Mouse (Mus musculus) hindbrain, embryonic 10.5 days (tissue): Measurements from ENCODE around the gene Tff1. TPM values are rescaled to one million over a fixed set of nuclear protein-coding genes. Genes with fewer than 3 reads are reported as not detected.

Experiments
- DNase-seq: peaks from one replicate; pipeline ENCODE4 v3.0.0-alpha.2; 2017; ENCODE audit warnings: low spot score
- H3K27ac ChIP-seq: fragments of 300-500 bp; sonication (generic); 2 replicates; pipeline ENCODE4 v1.5.1; 2016; ENCODE audit warnings: mild to moderate bottlenecking, moderate library complexity
- H3K27me3 ChIP-seq: fragments of 300-500 bp; sonication (generic); 2 replicates; pipeline ENCODE4 v1.6.1; 2016; ENCODE audit warnings: mild to moderate bottlenecking; ENCODE audit not compliant: poor library complexity, insufficient read depth, severe bottlenecking
- H3K36me3 ChIP-seq: fragments of 300-500 bp; sonication (generic); 2 replicates; pipeline ENCODE4 v1.6.1; 2016; ENCODE audit warnings: mild to moderate bottlenecking, moderate library complexity
- H3K4me1 ChIP-seq: fragments of 300-500 bp; sonication (generic); replicated peaks from 2 replicates; pipeline ENCODE4 v1.6.1; 2016; ENCODE audit warnings: mild to moderate bottlenecking
- H3K4me3 ChIP-seq: fragments of 300-500 bp; sonication (generic); 2 replicates; pipeline ENCODE4 v1.5.1; 2016; ENCODE audit warnings: mild to moderate bottlenecking, moderate library complexity
- H3K9me3 ChIP-seq: fragments of 300-500 bp; sonication (generic); 2 replicates; pipeline ENCODE4 v1.6.1; 2016; ENCODE audit warnings: mild to moderate bottlenecking, moderate library complexity
- WGBS: fragments of 180-500 bp; shearing (Covaris S2); methylation state at CpG from one replicate; pipeline ENCODE4 v1.1.7; 2016; 5-methylcytosine and 5-hydroxymethylcytosine counted together
- polyA plus RNA-seq: library from polyadenylated mRNA; unstranded; fragments of >200 nt; fragmentation: Nextera tagmentation; extraction: Ambion mirVana; gene quantifications from 2 replicates; pipeline ENCODE4 v1.2.1, GENCODE M21; 2016

Gene Tff1
- polyA plus RNA-seq, 1 experiment from 2014 or later = not detected

GRCm38 (mm10) chr17:31145998-31146397, 19.1 kb downstream of the Tff1 start:
- H3K4me3 ChIP-seq = no peak overlapping the region
- H3K4me1 ChIP-seq = no peaks in the 10 kb centered on the region
- H3K9me3 ChIP-seq = 0 out of 2 replicates have a peak, but pooled peaks cover 13% of the 10 kb centered on the region
- H3K27me3 ChIP-seq = no peaks in the 10 kb centered on the region
- DNase-seq = no peak
- WGBS = 87% methylated on average over 9 of the region's 9 CpGs
- no peaks in the 10 kb centered on the region for H3K36me3 ChIP-seq
- H3K27ac ChIP-seq = no peak overlapping the region

- H3K9me3 ChIP-seq = 0 out of 2 replicates have a peak, but pooled peaks cover 11% of the 10 kb centered on the region
- no peak for DNase-seq
- no peaks in the 10 kb centered on the region; the same call in 1 of the 2 replicates for H3K4me1 ChIP-seq
- H3K27me3 ChIP-seq = no peaks in the 10 kb centered on the region
- H3K27ac ChIP-seq = no peak within 1 kb of the TSS
- H3K36me3 ChIP-seq = no peaks in the 10 kb centered on the region
- WGBS = 73% methylated on average over 15 of the region's 15 CpGs
- no peak within 1 kb of the TSS for H3K4me3 ChIP-seq
Observed at GRCm38 (mm10) chr17:31144040-31145037, 20.7 kb downstream of the Tff1 start, which contains the start of gene Tff2. Tff2 (minus strand) TSS chr17:31144282.

DNA sequence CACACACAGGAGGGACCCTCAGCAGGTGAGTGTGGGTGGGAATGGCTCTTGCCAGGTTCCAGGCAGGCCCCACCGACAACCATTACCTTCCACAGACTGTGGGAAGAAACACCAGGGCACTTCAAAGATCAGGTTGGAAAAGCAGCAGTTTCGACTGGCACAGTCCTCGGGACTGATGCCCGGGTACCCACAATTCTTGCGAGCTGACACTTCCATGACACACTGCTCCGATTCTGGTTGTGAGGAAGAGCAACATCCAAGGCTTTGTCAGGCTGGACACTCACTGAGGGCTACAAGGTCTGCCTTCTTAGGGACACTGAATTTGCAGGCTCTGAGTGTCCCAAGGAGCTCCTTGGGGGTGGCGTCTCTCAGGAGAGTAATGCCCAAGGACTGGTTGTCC, 23.0 kb downstream of the Tff1 start:
- WGBS = 89% methylated on average over 7 of the region's 7 CpGs
- Histone ChIP-seq H3K36me3 (no peaks in the 10 kb centered on the region), H3K4me3 (no peak overlapping the region)

GRCm38 (mm10) chr17:31138398-31138797, 26.7 kb downstream of the Tff1 start:
- WGBS = 24% methylated on average over 5 of the region's 5 CpGs
- Histone ChIP-seq H3K36me3 (no peaks in the 10 kb centered on the region), H3K27me3 (no peaks in the 10 kb centered on the region), H3K27ac (no peak overlapping the region), H3K4me3 (no peak overlapping the region), H3K4me1 (no peaks in the 10 kb centered on the region; the same call in 1 of the 2 replicates), H3K9me3 (no peaks in the 10 kb centered on the region)
- DNase-seq = peak; percentile 54

More for the DNA sequence above, 23.0 kb downstream of the Tff1 start:
- Histone ChIP-seq H3K27me3 (no peaks in the 10 kb centered on the region), H3K27ac (no peak overlapping the region), H3K9me3 (0 out of 2 replicates have a peak, but pooled peaks cover 7% of the 10 kb centered on the region), H3K4me1 (no peaks in the 10 kb centered on the region; the same call in 1 of the 2 replicates)
- DNase-seq = no peak

DNA sequence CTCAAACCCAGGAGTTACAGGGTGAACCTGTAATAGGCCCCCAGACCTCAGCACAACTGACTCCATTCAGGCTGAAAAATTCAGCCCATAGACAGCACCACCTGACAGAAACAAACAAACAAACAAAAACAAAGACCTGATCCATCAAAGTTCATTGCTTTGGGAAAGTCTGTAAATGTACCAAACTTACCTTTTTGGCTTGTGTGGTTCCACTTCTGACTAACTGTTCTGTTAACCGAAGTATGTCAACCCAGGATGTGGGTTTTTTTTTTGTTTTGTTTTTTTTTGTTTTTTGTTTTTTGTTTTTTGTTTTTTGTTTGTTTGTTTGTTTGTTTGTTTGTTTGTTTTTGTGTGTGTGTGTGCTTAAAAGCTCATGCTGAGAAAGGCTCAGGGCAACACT, 28.3 kb downstream of the Tff1 start:
- Histone ChIP-seq H3K27me3 (no peaks in the 10 kb centered on the region), H3K36me3 (no peaks in the 10 kb centered on the region), H3K4me3 (no peak overlapping the region), H3K9me3 (no peaks in the 10 kb centered on the region), H3K27ac (no peak overlapping the region), H3K4me1 (no peaks in the 10 kb centered on the region; the same call in 1 of the 2 replicates)
- 79% methylated on average over 1 of the region's 1 CpGs for WGBS
- no peak for DNase-seq

- H3K4me3 ChIP-seq = no peak overlapping the region
- H3K9me3 ChIP-seq = no peaks in the 10 kb centered on the region
- no peak for DNase-seq
- H3K4me1 ChIP-seq = no peaks in the 10 kb centered on the region; the same call in 1 of the 2 replicates
- H3K27ac ChIP-seq = no peak overlapping the region
- no peaks in the 10 kb centered on the region for H3K36me3 ChIP-seq
- WGBS = 62% methylated on average over 3 of the region's 3 CpGs
- H3K27me3 ChIP-seq = no peaks in the 10 kb centered on the region
Observed at GRCm38 (mm10) chr17:31136291-31136690, 28.8 kb downstream of the Tff1 start.

- Histone ChIP-seq H3K4me3 (no peak overlapping the region), H3K9me3 (no peaks in the 10 kb centered on the region), H3K4me1 (no peaks in the 10 kb centered on the region), H3K36me3 (no peaks in the 10 kb centered on the region), H3K27ac (no peak overlapping the region), H3K27me3 (no peaks in the 10 kb centered on the region)
- WGBS = 80% methylated on average over 6 of the region's 6 CpGs
- DNase-seq = no peak
Observed at GRCm38 (mm10) chr17:31134913-31135312, 30.2 kb downstream of the Tff1 start.

DNA sequence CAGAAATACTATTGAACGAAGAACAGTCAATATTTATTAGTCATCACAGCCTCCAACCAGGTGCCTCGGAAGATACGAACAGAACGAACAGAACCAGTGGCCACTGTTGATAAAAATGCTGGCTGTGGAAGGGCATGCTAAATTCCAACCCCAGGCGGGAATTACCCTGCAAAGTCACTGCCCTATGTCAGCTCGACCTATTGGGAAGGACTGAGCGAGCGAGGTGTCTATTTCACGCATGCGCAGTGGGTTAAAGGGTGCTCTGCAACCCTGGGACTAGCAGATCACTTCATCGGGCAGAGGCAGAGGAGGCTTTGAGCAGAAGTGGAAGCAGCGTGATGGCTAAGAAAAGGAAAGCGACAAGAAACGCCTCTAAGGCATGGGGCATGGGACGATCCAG, 31.3 kb downstream of the Tff1 start:
- Histone ChIP-seq H3K9me3 (no peaks in the 10 kb centered on the region), H3K4me1 (peaks cover 8% of the 10 kb centered on the region), H3K4me3 (no peak overlapping the region), H3K36me3 (no peaks in the 10 kb centered on the region), H3K27me3 (no peaks in the 10 kb centered on the region), H3K27ac (no peak overlapping the region)
- WGBS = 81% methylated on average over 15 of the region's 15 CpGs
- DNase-seq = no peak

DNA sequence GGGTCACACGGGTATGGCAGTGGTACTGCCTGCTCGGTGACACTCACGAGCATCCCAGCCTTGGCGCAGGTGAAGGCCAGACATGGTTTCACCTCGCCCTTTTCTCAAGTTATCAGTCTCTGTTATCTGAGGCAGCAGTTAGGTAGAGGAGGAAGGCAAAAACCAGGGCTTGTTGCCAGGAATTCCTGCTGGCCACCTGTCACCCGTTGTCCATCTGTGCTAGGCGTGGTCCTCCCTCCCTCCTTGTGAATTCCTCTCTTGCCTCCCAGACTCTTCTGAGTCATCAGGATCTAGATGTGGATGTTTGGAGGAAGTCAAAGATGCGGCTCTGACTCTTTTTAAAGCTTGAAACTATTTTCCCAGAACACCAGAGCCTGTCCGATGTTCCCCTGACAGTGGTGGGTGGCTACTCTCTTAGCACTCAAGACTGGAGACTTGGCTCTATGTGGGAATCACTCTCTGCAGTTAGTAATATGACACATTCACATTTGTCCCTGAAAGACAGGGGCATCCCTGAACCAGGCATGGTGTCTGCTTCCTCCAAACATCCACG, 33.7 kb downstream of the Tff1 start:
- H3K9me3 ChIP-seq = no peaks in the 10 kb centered on the region
- H3K4me1 ChIP-seq = peaks cover 9% of the 10 kb centered on the region
- no peak overlapping the region for H3K4me3 ChIP-seq
- H3K27me3 ChIP-seq = no peaks in the 10 kb centered on the region
- H3K27ac ChIP-seq = no peak overlapping the region
- DNase-seq = no peak
- no peaks in the 10 kb centered on the region for H3K36me3 ChIP-seq
- WGBS = 89% methylated on average over 10 of the region's 10 CpGs

DNA sequence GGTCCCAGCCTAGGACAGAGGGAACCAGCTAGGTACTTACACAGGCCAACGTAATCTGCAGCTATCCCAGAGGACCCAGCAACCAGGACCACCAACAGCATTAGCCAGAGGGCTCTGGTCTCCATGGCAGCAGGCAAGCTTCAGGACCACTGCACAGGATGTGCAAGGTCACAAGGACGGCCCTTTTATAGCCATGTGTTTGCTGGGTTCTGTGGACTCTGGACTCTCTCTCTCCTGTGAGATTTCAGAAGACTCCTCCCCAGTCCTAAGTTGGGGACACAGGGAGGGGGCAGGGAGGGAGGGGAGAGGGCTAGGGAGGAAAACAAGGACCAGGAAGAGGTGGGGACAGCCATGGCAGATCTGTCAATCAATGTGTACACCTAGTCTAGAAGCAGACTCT, 35.6 kb downstream of the Tff1 start, which contains the start of gene Tff3:
Tff3 (minus strand) TSS at position 195 of the 400 bp plus-strand sequence.
- Histone ChIP-seq H3K4me1 (peaks cover 22% of the 10 kb centered on the region), H3K27ac (no peak within 1 kb of the TSS), H3K27me3 (no peaks in the 10 kb centered on the region), H3K4me3 (no peak within 1 kb of the TSS), H3K9me3 (no peaks in the 10 kb centered on the region), H3K36me3 (no peaks in the 10 kb centered on the region)
- DNase-seq = peak; percentile 25
- WGBS = 27% methylated on average over 2 of the region's 2 CpGs

- Histone ChIP-seq H3K9me3 (no peaks in the 10 kb centered on the region), H3K27me3 (no peaks in the 10 kb centered on the region), H3K36me3 (no peaks in the 10 kb centered on the region), H3K27ac (no peak overlapping the region), H3K4me3 (no peak overlapping the region), H3K4me1 (peaks cover 22% of the 10 kb centered on the region)
- DNase-seq = no peak
- 84% methylated on average over 9 of the region's 9 CpGs for whole genome bisulfite sequencing
Observed at GRCm38 (mm10) chr17:31128708-31129318, 36.3 kb downstream of the Tff1 start.

GRCm38 (mm10) chr17:31125548-31126266, 39.4 kb downstream of the Tff1 start:
- DNase-seq = peak; percentile 35
- no peaks in the 10 kb centered on the region for H3K36me3 ChIP-seq
- 47% methylated on average over 9 of the region's 9 CpGs for WGBS
- peak overlapping the region; percentile 68; the same call in 1 of the 2 replicates for H3K27ac ChIP-seq
- no peaks in the 10 kb centered on the region for H3K9me3 ChIP-seq
- no peaks in the 10 kb centered on the region for H3K27me3 ChIP-seq
- H3K4me1 ChIP-seq = peaks cover 22% of the 10 kb centered on the region
- no peak overlapping the region for H3K4me3 ChIP-seq
